Comparison of ENCODE assay signal across 8 mouse cellular contexts in genomic region chr5:147925935-147926604, GRCm38 (mm10). TPM values are rescaled to one million over a fixed set of nuclear protein-coding genes. Genes with fewer than 3 reads are reported as not detected.
DNase-seq lines count a peak whose midpoint lies in the region; ATAC-seq and TF ChIP-seq lines count a peak whose summit lies in the region.

No protein-coding gene starts in this region.

- H3K4me2 ChIP-seq in liver, postnatal 0 days (ENCODE audit: low read depth, low read length): no peak overlapping the region

- H3K4me1 ChIP-seq in E14TG2a.4 (replicated peaks; ENCODE audit: low read depth, low read length): peaks cover 19% of the 10 kb centered on the region
- H3K4me1 ChIP-seq in liver, postnatal 0 days (ENCODE audit: insufficient read depth): no peaks in the 10 kb centered on the region

- 63% methylated on average over 15 of the region's 15 CpGs for WGBS in liver, postnatal 0 days (ENCODE audit: insufficient replicate concordance)

- no peak overlapping the region; the same call in 1 of the 2 replicates for H3K4me3 ChIP-seq in E14TG2a.4 (replicated peaks; ENCODE audit: low read length)
- no peak overlapping the region for H3K4me3 ChIP-seq in liver, postnatal 0 days (ENCODE audit: low read depth, low read length)

- no peaks in the 10 kb centered on the region for H3K9me3 ChIP-seq in E14TG2a.4 (ENCODE audit: low read length)
- no peaks in the 10 kb centered on the region for H3K9me3 ChIP-seq in liver, postnatal 0 days (ENCODE audit: low read length)

- no peak for ATAC-seq in liver, postnatal 0 days

- TF ChIP-seq EP300 in liver, postnatal 0 days (IDR thresholded peaks at IDR 0.05; ENCODE audit: low read depth): no peak

- H3K27ac ChIP-seq in liver, postnatal 0 days (ENCODE audit: low read depth): no peak overlapping the region

- TF ChIP-seq CTCF in E14TG2a.4 (conservative IDR thresholded peaks at IDR 0.05; ENCODE audit: low read length): peak; percentile 100
- peak; percentile 72 for TF ChIP-seq CTCF in liver, postnatal 0 days (IDR thresholded peaks at IDR 0.05; ENCODE audit: low read depth)

- H3K36me3 ChIP-seq in E14TG2a.4 (ENCODE audit: insufficient read depth, low read length): no peaks in the 10 kb centered on the region
- no peaks in the 10 kb centered on the region for H3K36me3 ChIP-seq in liver, postnatal 0 days (replicated peaks; ENCODE audit: insufficient read depth, low read length)

- H3K27me3 ChIP-seq in E14TG2a.4 (ENCODE audit: insufficient read depth, low read length): no peaks in the 10 kb centered on the region
- H3K27me3 ChIP-seq in liver, postnatal 0 days (ENCODE audit: insufficient read depth, low read length): no peaks in the 10 kb centered on the region

- intact Hi-C loops in heart, postnatal 36 days (cut with DNase I): no loop called here
- intact Hi-C loops in left cerebral cortex, postnatal 36 days (cut with DNase I): no loop called here

- DNase-seq in heart, postnatal 36 days: peak; percentile 22 to 34
- DNase-seq in heart, adult 8-10 months (ENCODE audit: low spot score): no peak
- peak; percentile 55 to 66 for DNase-seq in cerebellum, postnatal 10 days
- peak; percentile 55 for DNase-seq in liver, postnatal 0 days
- peak; percentile 32 for DNase-seq in thymus, postnatal 0 days (ENCODE audit: low spot score)
- no peak for DNase-seq in layer of hippocampus, postnatal 25 days (ENCODE audit: extremely low spot score in 1 of 2, low spot score in 1 of 2)
- DNase-seq in left cerebral cortex, postnatal 36 days (ENCODE audit: low spot score in 2 of 2): no peak

- H3K9ac ChIP-seq in liver, postnatal 0 days (replicated peaks): no peak overlapping the region

RNA-seq across cellular contexts. Expression of gene Mtus2, which starts 31.1 kb away (rescaled TPM):
- 100 to 1,000 TPM in 1 of 2 experiments, 10 to 100 TPM in 1; 74.0 to 112 TPM for total RNA-seq in heart, postnatal 36 days (2021)
- total RNA-seq in heart, adult 8-10 months (2022): 100 to 1,000 TPM in 1 of 4 experiments, 10 to 100 TPM in 3; 77.3 to 126 (median 92.3) TPM
- 1.2 and 1.6 TPM in 2 replicates for polyA plus RNA-seq in liver, postnatal 0 days (2015; fragmentation: Nextera tagmentation; extraction: Ambion mirVana)
- 2.8 and 6.4 TPM in 2 replicates for polyA plus RNA-seq in thymus, postnatal 0 days (2015; fragmentation: Nextera tagmentation; extraction: Ambion mirVana)
- 10 to 100 TPM; 30.0 to 35.6 TPM for total RNA-seq in layer of hippocampus, postnatal 25 days (2021)
- total RNA-seq in left cerebral cortex, postnatal 36 days (2021): 10 to 100 TPM; 39.9 to 41.4 TPM

RNA-seq across cellular contexts. Expression of gene Slc46a3, which starts 31.5 kb away (rescaled TPM):
- 10 to 100 TPM; 14.5 to 18.0 TPM for total RNA-seq in heart, postnatal 36 days (2021)
- 10 to 100 TPM; 15.8 to 19.1 (median 18.9) TPM for total RNA-seq in heart, adult 8-10 months (2022)
- 8.9 and 11.6 TPM in 2 replicates for polyA plus RNA-seq in liver, postnatal 0 days (2015; fragmentation: Nextera tagmentation; extraction: Ambion mirVana)
- 5.2 and 5.7 TPM in 2 replicates for polyA plus RNA-seq in thymus, postnatal 0 days (2015; fragmentation: Nextera tagmentation; extraction: Ambion mirVana)
- 1 to 10 TPM; 5.8 to 7.0 TPM for total RNA-seq in layer of hippocampus, postnatal 25 days (2021)
- 1 to 10 TPM; 7.4 to 7.6 TPM for total RNA-seq in left cerebral cortex, postnatal 36 days (2021)

Comparison
In these comparisons a context has a peak if more than half of its experiments do, and no peak if none do; other contexts are left out.
1. DNase-seq: peak in heart, postnatal 36 days (2 of 2), cerebellum, postnatal 10 days (2 of 2), liver, postnatal 0 days (single experiment) and thymus, postnatal 0 days (single experiment); none in heart, adult 8-10 months (single experiment), layer of hippocampus, postnatal 25 days (0 of 2) and left cerebral cortex, postnatal 36 days (0 of 2).